In genomic region chr13:58509241-58509640, GRCm38 (mm10) we compare ENCODE assay signal across 28 mouse cellular contexts.
"Had no signal": no experiment of that assay in that cellular context is flagged by ENCODE, and none has a peak within 500 bp of the region (broad histone marks: within the 10 kb centered on the region; RNA-seq: fewer than 3 reads in every experiment).

No protein-coding gene starts in this region.

- H3K36me3 ChIP-seq: heart, embryonic 10.5 days; heart, embryonic 12.5 days; hindbrain, embryonic 10.5 days; hindbrain, embryonic 12.5 days; kidney, embryonic 15.5 days; limb, embryonic 10.5 days; limb, embryonic 12.5 days; liver, embryonic 13.5 days; liver, embryonic 15.5 days had no signal

- ATAC-seq: hindbrain, embryonic 16.5 days; intestine, embryonic 16.5 days had no signal

- H3K9me3 ChIP-seq: heart, embryonic 10.5 days; heart, embryonic 12.5 days; hindbrain, embryonic 10.5 days; hindbrain, embryonic 12.5 days; kidney, embryonic 15.5 days; limb, embryonic 10.5 days; limb, embryonic 12.5 days; liver, embryonic 13.5 days; liver, embryonic 15.5 days had no signal

- H3K27ac ChIP-seq: gastrocnemius, adult 2 months; heart, embryonic 10.5 days; hindbrain, embryonic 10.5 days; hindbrain, embryonic 12.5 days; hindbrain, embryonic 14.5 days; kidney, embryonic 15.5 days; kidney, postnatal 0 days; layer of hippocampus, adult 2 months; left cerebral cortex, adult 2 months; limb, embryonic 10.5 days; limb, embryonic 12.5 days; liver, embryonic 13.5 days; liver, embryonic 15.5 days had no signal

- DNase-seq: gastrocnemius, adult 2 months; gastrocnemius, postnatal 10 days; gastrocnemius, postnatal 25 days; heart, adult 18-20 months; heart, postnatal 10 days; heart, postnatal 4 days; kidney, adult 11 months; kidney, adult 2 months; kidney, adult 9 months; kidney, postnatal 25 days; kidney, postnatal 4 days; liver; liver, embryonic 13.5 days had no signal

- H3K4me1 ChIP-seq: heart, embryonic 12.5 days; hindbrain, embryonic 12.5 days; limb, embryonic 10.5 days; limb, embryonic 12.5 days; liver, embryonic 15.5 days had no signal

- H3K9ac ChIP-seq: heart, embryonic 12.5 days; hindbrain, embryonic 12.5 days; hindbrain, embryonic 14.5 days; kidney, embryonic 15.5 days; limb, embryonic 12.5 days; liver, embryonic 13.5 days; liver, embryonic 15.5 days had no signal

- H3K27me3 ChIP-seq: hindbrain, embryonic 12.5 days; kidney, embryonic 15.5 days; limb, embryonic 12.5 days had no signal

- H3K4me2 ChIP-seq: heart, embryonic 12.5 days; hindbrain, embryonic 12.5 days; hindbrain, embryonic 14.5 days; kidney, embryonic 15.5 days; limb, embryonic 12.5 days; liver, embryonic 11.5 days; liver, embryonic 13.5 days; liver, embryonic 15.5 days had no signal

- H3K4me3 ChIP-seq: gastrocnemius, adult 2 months; heart, embryonic 10.5 days; heart, embryonic 12.5 days; hindbrain, embryonic 10.5 days; hindbrain, embryonic 12.5 days; kidney, embryonic 15.5 days; layer of hippocampus, adult 2 months; left cerebral cortex, adult 2 months; limb, embryonic 10.5 days; limb, embryonic 12.5 days; liver, embryonic 13.5 days; liver, embryonic 15.5 days had no signal
